In the genomic region with DNA sequence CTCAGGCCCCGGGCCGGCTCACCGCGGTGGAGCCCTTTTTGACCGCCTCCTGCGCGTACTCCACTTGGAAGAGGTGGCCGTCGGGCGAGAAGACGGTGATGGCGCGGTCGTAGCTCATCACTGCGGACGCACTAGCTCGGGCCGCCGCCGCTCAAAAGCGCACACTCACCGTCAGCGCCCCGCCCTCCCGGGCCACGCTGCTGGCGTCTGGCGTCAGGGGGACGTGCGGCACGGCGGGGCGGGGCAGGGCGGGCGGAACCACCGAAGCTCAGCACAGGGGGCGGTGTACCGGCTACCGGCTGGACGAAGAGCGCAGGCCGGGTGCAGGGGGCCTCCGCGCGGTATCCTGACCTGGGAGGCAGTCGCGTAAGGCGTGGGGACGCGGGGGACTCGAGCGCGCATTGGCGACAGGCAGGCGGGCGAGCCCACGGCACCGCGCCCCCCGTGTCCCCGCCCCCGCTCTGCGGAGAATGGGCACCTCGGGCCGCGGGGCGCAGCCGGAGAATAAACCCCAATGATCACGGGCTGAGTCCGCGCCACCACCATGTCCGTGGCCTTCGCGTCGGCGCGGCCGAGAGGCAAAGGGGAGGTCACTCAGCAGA, we compare ENCODE assay signal across 8 mouse cellular contexts. TPM values are rescaled to one million over a fixed set of nuclear protein-coding genes. Genes with fewer than 3 reads are reported as not detected.
DNase-seq lines count a peak whose midpoint lies in the region; ATAC-seq and TF ChIP-seq lines count a peak whose summit lies in the region.

A gene (minus strand): TSS at position 178 of the 602 bp plus-strand sequence.
A gene (plus strand): TSS at position 254 of the 602 bp plus-strand sequence.

- peak; percentile 96 for ATAC-seq in embryonic facial prominence, embryonic 14.5 days (ENCODE audit: low read depth)
- ATAC-seq in limb, embryonic 15.5 days (ENCODE audit: insufficient number of reproducible peaks, low FRiP score, low TSS enrichment, low read depth): peak; percentile 90
- peak; percentile 96 for ATAC-seq in midbrain, postnatal 0 days (ENCODE audit: low FRiP score)

- H3K9me3 ChIP-seq in embryonic facial prominence, embryonic 14.5 days (ENCODE audit: control insufficient read depth, low read length): no peaks in the 10 kb centered on the region
- no peaks in the 10 kb centered on the region for H3K9me3 ChIP-seq in limb, embryonic 15.5 days
- no peaks in the 10 kb centered on the region for H3K9me3 ChIP-seq in midbrain, postnatal 0 days (ENCODE audit: low read length)

- peak; percentile 94 for DNase-seq in A20 (ENCODE audit: low read depth, low spot score)
- DNase-seq in embryonic facial prominence, embryonic 14.5 days (ENCODE audit: low spot score): peak; percentile 95
- peak; percentile 75 for DNase-seq in heart, adult 8-10 months (ENCODE audit: low spot score)
- DNase-seq in kidney, adult 9 months: peak; percentile 82
- peak; percentile 95 for DNase-seq in midbrain, postnatal 0 days (ENCODE audit: low spot score)
- peak; percentile 85 to 95 for DNase-seq in spleen, postnatal 10 days (ENCODE audit: low spot score in 2 of 2)

- peak within 1 kb of the TSS; percentile 93 for H3K9ac ChIP-seq in embryonic facial prominence, embryonic 14.5 days (ENCODE audit: low read depth, low read length)
- peak within 1 kb of the TSS; percentile 88 for H3K9ac ChIP-seq in limb, embryonic 15.5 days
- H3K9ac ChIP-seq in midbrain, postnatal 0 days (replicated peaks; ENCODE audit: low read length, poor library complexity, severe bottlenecking): peak within 1 kb of the TSS; percentile 92

- TF ChIP-seq CTCF in bone marrow, adult 2 months (IDR thresholded peaks at IDR 0.05; ENCODE audit: control insufficient read depth, insufficient read depth, low read length): no peak
- TF ChIP-seq CTCF in midbrain, postnatal 0 days (IDR thresholded peaks at IDR 0.05): peak; percentile 42

- peak within 1 kb of the TSS; percentile 92 for H3K4me3 ChIP-seq in bone marrow, adult 2 months (replicated peaks; ENCODE audit: control insufficient read depth, low read depth, low read length)
- H3K4me3 ChIP-seq in embryonic facial prominence, embryonic 14.5 days (ENCODE audit: low read depth, low read length): peak within 1 kb of the TSS; percentile 98
- peak within 1 kb of the TSS; percentile 99 for H3K4me3 ChIP-seq in limb, embryonic 15.5 days
- peak within 1 kb of the TSS; percentile 98 for H3K4me3 ChIP-seq in midbrain, postnatal 0 days (ENCODE audit: low read depth, low read length)

- H3K36me3 ChIP-seq in embryonic facial prominence, embryonic 14.5 days (ENCODE audit: control insufficient read depth, insufficient read depth, low read length): peaks cover 19% of the 10 kb centered on the region
- peaks cover 25% of the 10 kb centered on the region for H3K36me3 ChIP-seq in limb, embryonic 15.5 days
- peaks cover 21% of the 10 kb centered on the region for H3K36me3 ChIP-seq in midbrain, postnatal 0 days (ENCODE audit: insufficient read depth, low read length)

- H3K27ac ChIP-seq in bone marrow, adult 2 months (ENCODE audit: control insufficient read depth, insufficient read depth, low read depth, low read length, poor library complexity): peak within 1 kb of the TSS; percentile 93
- peak within 1 kb of the TSS; percentile 93 for H3K27ac ChIP-seq in embryonic facial prominence, embryonic 14.5 days (replicated peaks; ENCODE audit: low read depth, low read length)
- peak within 1 kb of the TSS; percentile 94 for H3K27ac ChIP-seq in limb, embryonic 15.5 days
- H3K27ac ChIP-seq in midbrain, postnatal 0 days (ENCODE audit: low read depth, low read length): peak within 1 kb of the TSS; percentile 99

- under 1% methylated on average over 78 of the region's 78 CpGs for WGBS in bone marrow, adult 2 months
- 1% methylated on average over 32 of the region's 78 CpGs for WGBS in embryonic facial prominence, embryonic 14.5 days
- under 1% methylated on average over 78 of the region's 78 CpGs for WGBS in limb, embryonic 15.5 days
- under 1% methylated on average over 69 of the region's 78 CpGs for WGBS in midbrain, postnatal 0 days

- peak within 1 kb of the TSS; percentile 84 for H3K4me2 ChIP-seq in embryonic facial prominence, embryonic 14.5 days (ENCODE audit: low read depth, low read length)
- H3K4me2 ChIP-seq in limb, embryonic 15.5 days: peak within 1 kb of the TSS; percentile 93
- peak within 1 kb of the TSS; percentile 79 for H3K4me2 ChIP-seq in midbrain, postnatal 0 days (ENCODE audit: low read depth, low read length, poor library complexity, severe bottlenecking)

- peak; percentile 72; the same call in 1 of the 2 replicates for TF ChIP-seq POLR2A in bone marrow, adult 2 months (IDR thresholded peaks at IDR 0.05; ENCODE audit: borderline replicate concordance, control insufficient read depth, low read depth, low read length)

- H3K27me3 ChIP-seq in embryonic facial prominence, embryonic 14.5 days (replicated peaks; ENCODE audit: control insufficient read depth, insufficient read depth, low read length): no peaks in the 10 kb centered on the region
- H3K27me3 ChIP-seq in limb, embryonic 15.5 days: no peaks in the 10 kb centered on the region
- H3K27me3 ChIP-seq in midbrain, postnatal 0 days (ENCODE audit: insufficient read depth, low read length): no peaks in the 10 kb centered on the region

- peaks cover 1% of the 10 kb centered on the region; the same call in 1 of the 2 replicates for H3K4me1 ChIP-seq in bone marrow, adult 2 months (ENCODE audit: control insufficient read depth, insufficient read depth, low read length)
- peaks cover 20% of the 10 kb centered on the region for H3K4me1 ChIP-seq in embryonic facial prominence, embryonic 14.5 days (ENCODE audit: control insufficient read depth, insufficient read depth, low read length)
- H3K4me1 ChIP-seq in limb, embryonic 15.5 days: peaks cover 34% of the 10 kb centered on the region
- H3K4me1 ChIP-seq in midbrain, postnatal 0 days (ENCODE audit: insufficient read depth, low read length): peaks cover 16% of the 10 kb centered on the region

RNA-seq across cellular contexts. Expression of the first gene that starts in this region (rescaled TPM):
- 81.3 and 149 TPM in 2 replicates for polyA plus RNA-seq in bone marrow, adult 2 months (2011; ENCODE audit: insufficient read depth, insufficient read length, low replicate concordance, missing spikeins)
- polyA plus RNA-seq in embryonic facial prominence, embryonic 14.5 days (2014; fragmentation: Nextera tagmentation; extraction: Ambion mirVana): 494 and 573 TPM in 2 replicates
- total RNA-seq in heart, adult 8-10 months (2022): 100 to 1,000 TPM; 140 to 162 (median 155) TPM
- polyA plus RNA-seq in limb, embryonic 15.5 days (2015; fragmentation: Nextera tagmentation; extraction: Ambion mirVana): 471 and 519 TPM in 2 replicates
- total RNA-seq in midbrain, postnatal 0 days (2014; rRNA removed): 197 and 234 TPM in 2 replicates
- polyA plus RNA-seq in midbrain, postnatal 0 days (2015; fragmentation: Nextera tagmentation; extraction: Ambion mirVana): 584 and 586 TPM in 2 replicates

RNA-seq across cellular contexts. Expression of the second gene that starts in this region (rescaled TPM):
- polyA plus RNA-seq in bone marrow, adult 2 months (2011; ENCODE audit: insufficient read depth, insufficient read length, low replicate concordance, missing spikeins): 1.4 and 1.9 TPM in 2 replicates
- 4.2 and 4.6 TPM in 2 replicates for polyA plus RNA-seq in embryonic facial prominence, embryonic 14.5 days (2014; fragmentation: Nextera tagmentation; extraction: Ambion mirVana)
- 1 to 10 TPM; 1.6 to 3.1 (median 2.4) TPM for total RNA-seq in heart, adult 8-10 months (2022)
- 4.1 and 4.2 TPM in 2 replicates for polyA plus RNA-seq in limb, embryonic 15.5 days (2015; fragmentation: Nextera tagmentation; extraction: Ambion mirVana)
- total RNA-seq in midbrain, postnatal 0 days (2014; rRNA removed): 110 and 111 TPM in 2 replicates
- polyA plus RNA-seq in midbrain, postnatal 0 days (2015; fragmentation: Nextera tagmentation; extraction: Ambion mirVana): 49.2 and 52.3 TPM in 2 replicates

Comparison
In these comparisons a context has a peak if more than half of its experiments do, and no peak if none do; other contexts are left out.
1. Peak in every context shown above with its lines: DNase-seq, ATAC-seq, H3K4me3 ChIP-seq and H3K27ac ChIP-seq.
2. RNA of the second gene that starts in this region (total RNA-seq): 110 to 111 TPM in midbrain, postnatal 0 days; 1.6 to 3.1 TPM in heart, adult 8-10 months; every median in the first group is over 10 times any median in the second.